Mouse (Mus musculus): Measurements from ENCODE around the gene Itk.

DNA sequence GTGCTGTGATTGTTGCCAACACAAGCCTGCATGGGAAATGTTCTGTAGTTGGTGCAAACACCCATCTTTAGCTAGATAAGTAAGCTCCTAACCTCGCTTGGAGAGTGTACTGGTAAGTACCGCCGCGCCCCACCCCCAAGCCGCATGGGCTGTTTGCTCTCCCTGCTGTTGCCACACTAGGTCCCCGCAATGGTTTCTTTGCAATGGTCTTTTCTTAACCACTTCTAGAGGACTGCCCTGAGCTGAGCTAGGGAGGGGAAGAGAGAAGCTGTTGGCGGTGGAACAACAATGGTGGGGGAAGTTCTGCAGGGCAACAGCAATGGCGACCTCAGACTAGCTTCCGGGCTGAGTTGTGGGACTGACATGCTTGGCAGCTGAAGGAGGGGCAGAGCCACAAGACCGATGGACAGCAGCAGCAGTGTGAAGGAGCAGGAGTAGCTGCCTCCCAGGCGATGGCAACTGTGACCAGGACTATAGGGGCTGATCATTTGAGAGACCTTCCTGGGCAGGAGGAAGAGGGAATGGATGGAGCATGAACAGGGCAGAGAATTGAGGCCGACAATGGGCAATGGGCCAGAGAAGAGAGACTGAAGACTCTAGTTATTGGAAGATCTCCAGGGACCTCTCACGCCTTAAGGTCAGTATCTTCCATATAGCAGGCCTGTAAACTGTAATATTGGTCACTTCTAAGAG is 7.0 kb upstream of the Itk start, which contains the start of gene Fam71b:
- TF ChIP-seq POLR2A (IDR thresholded peaks at IDR 0.05; ENCODE audit: low read depth, low read length) = no peak
- TF ChIP-seq CTCF (conservative IDR thresholded peaks at IDR 0.05; ENCODE audit: insufficient read depth, insufficient read length, low read depth, low read length) = no peak
